Mouse (Mus musculus): Measurements from ENCODE around the gene Dennd2d.

- TF ChIP-seq CTCF (IDR thresholded peaks at IDR 0.05; ENCODE audit: low read depth) (no peak), EP300 (IDR thresholded peaks at IDR 0.05; ENCODE audit: low read depth) (no peak)
These were observed 2.7 kb downstream of the Dennd2d start for GRCm38 (mm10) chr3:106484861-106485260.
